Comparison of ENCODE assay signal across 8 mouse cellular contexts in genomic region chr4:152177537-152178343, GRCm38 (mm10). TPM values are rescaled to one million over a fixed set of nuclear protein-coding genes. Genes with fewer than 3 reads are reported as not detected.
DNase-seq lines count a peak whose midpoint lies in the region; ATAC-seq and TF ChIP-seq lines count a peak whose summit lies in the region.

Gene Acot7 (plus strand): TSS chr4:152178134.

- H3K4me3 ChIP-seq in forebrain, embryonic 15.5 days = peak within 1 kb of the TSS; percentile 69
- peak within 1 kb of the TSS; percentile 69 for H3K4me3 ChIP-seq in liver, postnatal 0 days (ENCODE audit: low read depth, low read length)
- peak within 1 kb of the TSS; percentile 78 for H3K4me3 ChIP-seq in neural tube, embryonic 13.5 days

- no peak for TF ChIP-seq CTCF in liver, postnatal 0 days (IDR thresholded peaks at IDR 0.05; ENCODE audit: low read depth)

- peak; percentile 86 for DNase-seq in ES-CJ7 (ENCODE audit: low read depth, low spot score)
- DNase-seq in cerebellum, adult 11-12 months = peak; percentile 95
- DNase-seq in heart, postnatal 14 days = peak; percentile 93 to 94
- DNase-seq in layer of hippocampus, adult 11-12 months (ENCODE audit: low spot score) = peak; percentile 92
- peak; percentile 95 for DNase-seq in liver, postnatal 0 days
- DNase-seq in telencephalon, adult 2 months (ENCODE audit: low read depth, low spot score) = peak; percentile 88

- intact Hi-C loops in heart, postnatal 14 days (cut with DNase I) = no loop called here

- H3K27me3 ChIP-seq in forebrain, embryonic 15.5 days = 0 out of 2 replicates have a peak, but pooled peaks cover 3% of the 10 kb centered on the region
- peaks cover 10% of the 10 kb centered on the region; the same call in 1 of the 2 replicates for H3K27me3 ChIP-seq in liver, postnatal 0 days (ENCODE audit: insufficient read depth, low read length)
- peaks cover 39% of the 10 kb centered on the region for H3K27me3 ChIP-seq in neural tube, embryonic 13.5 days

- peaks cover 20% of the 10 kb centered on the region for H3K4me1 ChIP-seq in forebrain, embryonic 15.5 days
- peaks cover 22% of the 10 kb centered on the region for H3K4me1 ChIP-seq in liver, postnatal 0 days (ENCODE audit: insufficient read depth)
- peaks cover 35% of the 10 kb centered on the region for H3K4me1 ChIP-seq in neural tube, embryonic 13.5 days (replicated peaks)

- WGBS in forebrain, embryonic 15.5 days = under 1% methylated on average over 99 of the region's 108 CpGs
- 4% methylated on average over 48 of the region's 108 CpGs for WGBS in liver, postnatal 0 days (ENCODE audit: insufficient replicate concordance)
- under 1% methylated on average over 97 of the region's 108 CpGs for WGBS in neural tube, embryonic 13.5 days

- no peak for TF ChIP-seq EP300 in liver, postnatal 0 days (IDR thresholded peaks at IDR 0.05; ENCODE audit: low read depth)

- no peaks in the 10 kb centered on the region for H3K36me3 ChIP-seq in forebrain, embryonic 15.5 days
- no peaks in the 10 kb centered on the region for H3K36me3 ChIP-seq in liver, postnatal 0 days (replicated peaks; ENCODE audit: insufficient read depth, low read length)
- H3K36me3 ChIP-seq in neural tube, embryonic 13.5 days = peaks cover 6% of the 10 kb centered on the region; the same call in 1 of the 2 replicates

- H3K9me3 ChIP-seq in forebrain, embryonic 15.5 days = no peaks in the 10 kb centered on the region
- H3K9me3 ChIP-seq in liver, postnatal 0 days (ENCODE audit: low read length) = no peaks in the 10 kb centered on the region
- H3K9me3 ChIP-seq in neural tube, embryonic 13.5 days = no peaks in the 10 kb centered on the region

- H3K27ac ChIP-seq in forebrain, embryonic 15.5 days (replicated peaks) = peak within 1 kb of the TSS; percentile 80
- peak within 1 kb of the TSS; percentile 96 for H3K27ac ChIP-seq in liver, postnatal 0 days (ENCODE audit: low read depth)
- peak within 1 kb of the TSS; percentile 91 for H3K27ac ChIP-seq in neural tube, embryonic 13.5 days (replicated peaks)

- H3K9ac ChIP-seq in forebrain, embryonic 15.5 days (replicated peaks) = peak within 1 kb of the TSS; percentile 86
- H3K9ac ChIP-seq in liver, postnatal 0 days (replicated peaks) = peak within 1 kb of the TSS; percentile 75
- H3K9ac ChIP-seq in neural tube, embryonic 13.5 days = peak within 1 kb of the TSS; percentile 85

- peak within 1 kb of the TSS; percentile 96 for H3K4me2 ChIP-seq in forebrain, embryonic 15.5 days (replicated peaks)
- peak within 1 kb of the TSS; percentile 93 for H3K4me2 ChIP-seq in liver, postnatal 0 days (ENCODE audit: low read depth, low read length)
- H3K4me2 ChIP-seq in neural tube, embryonic 13.5 days = peak within 1 kb of the TSS; percentile 90

- peak; percentile 96 for ATAC-seq in forebrain, embryonic 15.5 days (replicated peaks)
- ATAC-seq in liver, postnatal 0 days = peak; percentile 96
- peak; percentile 96 for ATAC-seq in neural tube, embryonic 13.5 days (ENCODE audit: low read depth)

RNA-seq across cellular contexts. Expression of gene Acot7, which starts in this region (rescaled TPM):
- 210 and 219 TPM in 2 replicates for polyA plus RNA-seq in forebrain, embryonic 15.5 days (2015; fragmentation: Nextera tagmentation; extraction: Ambion mirVana)
- 10 to 100 TPM; 37.3 to 39.3 TPM for total RNA-seq in heart, postnatal 14 days (2021)
- 10.7 and 12.0 TPM in 2 replicates for polyA plus RNA-seq in liver, postnatal 0 days (2015; fragmentation: Nextera tagmentation; extraction: Ambion mirVana)
- 316 and 346 TPM in 2 replicates for polyA plus RNA-seq in neural tube, embryonic 13.5 days (2015; fragmentation: Nextera tagmentation; extraction: Ambion mirVana)

Comparison
In these comparisons a context has a peak if more than half of its experiments do, and no peak if none do; other contexts are left out.
1. Peak in every context shown above with its lines: DNase-seq, ATAC-seq, H3K4me3 ChIP-seq and H3K27ac ChIP-seq.
2. RNA of gene Acot7 (polyA plus RNA-seq): 316 to 346 TPM in neural tube, embryonic 13.5 days and 210 to 219 TPM in forebrain, embryonic 15.5 days; 10.7 to 12.0 TPM in liver, postnatal 0 days; every median in the first group is over 10 times any median in the second.